Mouse (Mus musculus): ENCODE measurements around the gene Slc9a9. TPM values are rescaled to one million over a fixed set of nuclear protein-coding genes. Genes with fewer than 3 reads are reported as not detected.

The Slc9a9 gene
- polyA plus RNA-seq, 1 experiment from 2014 or later, result 5.1 TPM

DNA sequence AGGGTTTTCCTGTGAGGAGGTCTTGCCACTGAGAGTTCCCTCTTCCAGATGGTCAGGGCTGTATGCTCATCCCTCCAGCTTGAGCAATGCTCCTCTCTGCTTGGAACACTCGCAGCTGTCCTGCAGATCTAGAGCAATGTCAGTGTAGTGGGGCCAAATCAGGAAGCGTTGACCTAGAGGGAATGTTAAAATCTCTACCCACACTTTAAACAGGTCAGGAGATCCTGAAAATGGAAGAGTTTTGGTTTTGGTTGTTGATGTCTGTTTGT lies 36.0 kb downstream of the Slc9a9 start:
- no peaks in the 10 kb centered on the region for H3K4me1 ChIP-seq (replicated peaks)
- H3K9ac ChIP-seq, result no peak overlapping the region
- no peak for ATAC-seq (ENCODE audit: low FRiP score, low read depth)
- WGBS, result 87% methylated on average over 2 of the region's 2 CpGs
- no peak overlapping the region for H3K4me2 ChIP-seq
- no peak overlapping the region for H3K27ac ChIP-seq (replicated peaks)
- H3K27me3 ChIP-seq, result no peaks in the 10 kb centered on the region
- no peaks in the 10 kb centered on the region for H3K9me3 ChIP-seq
- no peaks in the 10 kb centered on the region for H3K36me3 ChIP-seq
- H3K4me3 ChIP-seq, result no peak overlapping the region

GRCm38 (mm10) chr9:94712084-94712483 lies 42.4 kb downstream of the Slc9a9 start:
- H3K9me3 ChIP-seq, result no peaks in the 10 kb centered on the region
- no peaks in the 10 kb centered on the region for H3K36me3 ChIP-seq
- no peak overlapping the region for H3K4me3 ChIP-seq
- H3K4me2 ChIP-seq, result no peak overlapping the region
- ATAC-seq (ENCODE audit: low FRiP score, low read depth), result no peak
- no peaks in the 10 kb centered on the region for H3K4me1 ChIP-seq (replicated peaks)
- H3K9ac ChIP-seq, result no peak overlapping the region
- no peak overlapping the region for H3K27ac ChIP-seq (replicated peaks)
- H3K27me3 ChIP-seq, result no peaks in the 10 kb centered on the region
- whole genome bisulfite sequencing, result 91% methylated on average over 5 of the region's 5 CpGs

DNA sequence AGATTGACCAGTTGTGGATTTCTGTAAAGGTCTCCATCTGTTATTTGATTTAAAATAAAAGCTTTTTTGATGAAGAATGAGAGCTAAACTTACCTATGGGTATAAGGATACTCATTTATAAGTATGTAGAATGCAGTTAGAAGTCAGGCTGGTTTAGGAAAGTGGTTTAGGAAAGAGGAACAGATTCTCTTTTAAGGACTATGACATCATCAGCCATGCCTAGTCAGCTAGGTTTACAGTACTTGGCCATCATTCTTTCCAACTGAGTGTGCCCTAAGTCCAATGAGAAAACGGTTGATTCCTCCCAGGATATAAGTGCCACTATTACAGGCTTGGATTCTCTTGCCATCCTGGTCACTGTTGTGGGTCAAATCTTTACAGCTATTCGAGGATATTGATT lies 47.0 kb downstream of the Slc9a9 start:
- WGBS, result 89% methylated on average over 2 of the region's 2 CpGs
- ATAC-seq (ENCODE audit: low FRiP score, low read depth), result no peak
- H3K27ac ChIP-seq (replicated peaks), result no peak overlapping the region
- H3K36me3 ChIP-seq, result no peaks in the 10 kb centered on the region
- no peak overlapping the region for H3K4me2 ChIP-seq
- H3K4me3 ChIP-seq, result no peak overlapping the region
- H3K27me3 ChIP-seq, result no peaks in the 10 kb centered on the region
- no peak overlapping the region for H3K9ac ChIP-seq
- H3K9me3 ChIP-seq, result no peaks in the 10 kb centered on the region
- no peaks in the 10 kb centered on the region for H3K4me1 ChIP-seq (replicated peaks)

DNA sequence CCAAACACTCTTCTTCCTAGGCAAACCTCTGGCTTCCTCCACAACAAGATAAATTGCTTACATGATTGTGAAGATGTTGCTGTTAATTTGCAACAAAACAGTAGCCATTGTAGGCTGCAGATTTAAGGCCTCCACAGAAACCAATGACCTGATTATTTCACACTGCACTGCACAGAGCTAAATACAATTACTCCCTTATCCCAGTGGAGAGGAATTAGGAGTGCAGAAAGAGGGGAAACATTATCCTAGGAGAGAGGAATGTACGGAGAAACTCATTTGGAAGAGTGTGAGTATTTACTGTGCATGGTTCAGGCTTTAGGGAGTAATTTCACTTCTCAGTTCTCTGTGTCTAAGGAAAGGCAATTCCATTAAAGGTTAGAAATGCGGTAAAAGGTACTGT lies 53.9 kb downstream of the Slc9a9 start:
- H3K4me2 ChIP-seq, result no peak overlapping the region
- no peak overlapping the region for H3K27ac ChIP-seq (replicated peaks)
- no peaks in the 10 kb centered on the region for H3K36me3 ChIP-seq
- no peak overlapping the region for H3K9ac ChIP-seq
- 53% methylated on average over 2 of the region's 2 CpGs for WGBS
- no peaks in the 10 kb centered on the region for H3K4me1 ChIP-seq (replicated peaks)
- H3K9me3 ChIP-seq, result no peaks in the 10 kb centered on the region
- H3K4me3 ChIP-seq, result no peak overlapping the region
- no peaks in the 10 kb centered on the region for H3K27me3 ChIP-seq
- no peak for ATAC-seq (ENCODE audit: low FRiP score, low read depth)

GRCm38 (mm10) chr9:94725121-94725520 lies 55.4 kb downstream of the Slc9a9 start:
- Histone ChIP-seq H3K27me3 (no peaks in the 10 kb centered on the region), H3K9ac (no peak overlapping the region), H3K4me3 (no peak overlapping the region), H3K4me2 (no peak overlapping the region), H3K27ac (replicated peaks) (no peak overlapping the region), H3K9me3 (no peaks in the 10 kb centered on the region), H3K36me3 (no peaks in the 10 kb centered on the region), H3K4me1 (replicated peaks) (no peaks in the 10 kb centered on the region)
- WGBS, result 80% methylated on average over 5 of the region's 5 CpGs
- no peak for ATAC-seq (ENCODE audit: low FRiP score, low read depth)

GRCm38 (mm10) chr9:94727457-94727856 lies 57.7 kb downstream of the Slc9a9 start:
- H3K4me3 ChIP-seq, result no peak overlapping the region
- H3K9me3 ChIP-seq, result no peaks in the 10 kb centered on the region
- 32% methylated on average over 5 of the region's 5 CpGs for WGBS
- no peak for ATAC-seq (ENCODE audit: low FRiP score, low read depth)
- H3K27ac ChIP-seq (replicated peaks), result no peak overlapping the region
- no peak overlapping the region for H3K9ac ChIP-seq
- H3K27me3 ChIP-seq, result no peaks in the 10 kb centered on the region
- no peak overlapping the region for H3K4me2 ChIP-seq
- H3K36me3 ChIP-seq, result no peaks in the 10 kb centered on the region
- H3K4me1 ChIP-seq (replicated peaks), result peaks cover 4% of the 10 kb centered on the region; the same call in 1 of the 2 replicates

GRCm38 (mm10) chr9:94730396-94730795 lies 60.7 kb downstream of the Slc9a9 start:
- H3K9ac ChIP-seq, result no peak overlapping the region
- no peak overlapping the region for H3K4me2 ChIP-seq
- no peaks in the 10 kb centered on the region for H3K36me3 ChIP-seq
- no peaks in the 10 kb centered on the region for H3K27me3 ChIP-seq
- ATAC-seq (ENCODE audit: low FRiP score, low read depth), result no peak
- H3K4me1 ChIP-seq (replicated peaks), result peaks cover 4% of the 10 kb centered on the region; the same call in 1 of the 2 replicates
- H3K4me3 ChIP-seq, result no peak overlapping the region
- 95% methylated on average over 8 of the region's 8 CpGs for WGBS
- H3K9me3 ChIP-seq, result no peaks in the 10 kb centered on the region
- H3K27ac ChIP-seq (replicated peaks), result no peak overlapping the region

DNA sequence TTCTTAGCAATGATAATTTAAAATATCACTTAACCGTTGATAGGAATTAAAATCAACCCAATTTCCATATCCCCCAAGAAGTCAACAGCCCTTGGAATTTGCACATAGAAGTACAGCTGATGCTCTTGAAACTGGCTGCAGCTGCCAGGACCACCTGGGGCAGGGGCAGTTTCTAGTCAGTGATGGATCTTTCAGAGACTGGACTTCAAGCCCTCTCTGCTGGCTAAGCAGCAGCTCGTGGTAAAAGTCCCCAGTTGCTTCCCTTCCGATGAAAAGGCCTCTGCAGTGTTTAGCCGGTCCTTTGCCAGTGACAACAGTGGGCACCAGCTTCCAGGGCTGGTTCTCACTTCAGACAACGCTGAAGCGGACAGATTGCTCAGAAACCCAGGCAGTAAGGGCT lies 62.4 kb downstream of the Slc9a9 start:
- Histone ChIP-seq H3K4me2 (no peak overlapping the region), H3K9me3 (no peaks in the 10 kb centered on the region), H3K4me1 (replicated peaks) (peaks cover 4% of the 10 kb centered on the region; the same call in 1 of the 2 replicates), H3K27me3 (no peaks in the 10 kb centered on the region), H3K27ac (replicated peaks) (no peak overlapping the region), H3K9ac (no peak overlapping the region), H3K4me3 (no peak overlapping the region), H3K36me3 (no peaks in the 10 kb centered on the region)
- WGBS, result 54% methylated on average over 6 of the region's 6 CpGs
- no peak; the same call in 1 of the 2 replicates for ATAC-seq (ENCODE audit: low FRiP score, low read depth)

- Histone ChIP-seq H3K9ac (no peak overlapping the region), H3K27me3 (no peaks in the 10 kb centered on the region), H3K36me3 (no peaks in the 10 kb centered on the region), H3K4me3 (no peak overlapping the region), H3K9me3 (no peaks in the 10 kb centered on the region), H3K27ac (replicated peaks) (no peak overlapping the region), H3K4me1 (replicated peaks) (peaks cover 4% of the 10 kb centered on the region; the same call in 1 of the 2 replicates), H3K4me2 (no peak overlapping the region)
- WGBS, result 72% methylated on average over 8 of the region's 8 CpGs
- peak; percentile 49 for ATAC-seq (ENCODE audit: low FRiP score, low read depth)
These were observed 63.0 kb downstream of the Slc9a9 start for GRCm38 (mm10) chr9:94732599-94733287.

- Histone ChIP-seq H3K27me3 (no peaks in the 10 kb centered on the region), H3K4me2 (no peak overlapping the region), H3K36me3 (no peaks in the 10 kb centered on the region), H3K4me3 (no peak overlapping the region), H3K9ac (no peak overlapping the region), H3K27ac (replicated peaks) (no peak overlapping the region), H3K4me1 (replicated peaks) (peaks cover 4% of the 10 kb centered on the region), H3K9me3 (no peaks in the 10 kb centered on the region)
- ATAC-seq (ENCODE audit: low FRiP score, low read depth), result no peak
- WGBS, result 87% methylated on average over 1 of the region's 1 CpGs
These were observed 64.6 kb downstream of the Slc9a9 start for GRCm38 (mm10) chr9:94734320-94734719.

DNA sequence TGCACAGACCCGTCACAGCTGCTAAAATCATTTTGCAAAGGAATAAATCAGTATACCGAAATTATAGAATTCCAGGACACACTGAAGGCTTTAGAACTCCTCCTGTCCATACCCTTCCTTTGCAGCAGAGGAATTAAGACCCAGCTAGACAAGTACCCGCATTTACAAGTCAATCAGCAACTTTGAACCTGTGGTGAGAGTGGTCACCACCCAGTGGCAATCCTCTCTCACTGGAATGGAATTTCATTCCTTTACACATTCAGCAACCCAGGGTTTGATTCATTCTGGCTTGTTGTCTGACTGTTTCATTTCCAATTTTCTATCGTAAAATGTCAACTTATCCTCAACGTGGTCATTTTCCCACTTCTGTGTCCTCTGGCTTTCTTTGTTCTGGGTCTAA lies 67.5 kb downstream of the Slc9a9 start:
- Histone ChIP-seq H3K9ac (no peak overlapping the region), H3K4me2 (no peak overlapping the region), H3K27ac (replicated peaks) (no peak overlapping the region), H3K36me3 (no peaks in the 10 kb centered on the region), H3K4me1 (replicated peaks) (peaks cover 2% of the 10 kb centered on the region), H3K4me3 (no peak overlapping the region), H3K27me3 (no peaks in the 10 kb centered on the region), H3K9me3 (no peaks in the 10 kb centered on the region)
- no peak for ATAC-seq (ENCODE audit: low FRiP score, low read depth)
- 61% methylated on average over 5 of the region's 5 CpGs for WGBS

- peak; percentile 86 for ATAC-seq (ENCODE audit: low FRiP score, low read depth)
- H3K27me3 ChIP-seq, result no peaks in the 10 kb centered on the region
- H3K4me2 ChIP-seq, result no peak overlapping the region
- no peak overlapping the region for H3K27ac ChIP-seq (replicated peaks)
- no peaks in the 10 kb centered on the region; the same call in 1 of the 2 replicates for H3K4me1 ChIP-seq (replicated peaks)
- no peak overlapping the region for H3K4me3 ChIP-seq
- H3K36me3 ChIP-seq, result no peaks in the 10 kb centered on the region
- H3K9ac ChIP-seq, result no peak overlapping the region
- WGBS, result 42% methylated on average over 6 of the region's 6 CpGs
- no peaks in the 10 kb centered on the region for H3K9me3 ChIP-seq
These were observed 69.1 kb downstream of the Slc9a9 start for GRCm38 (mm10) chr9:94738555-94739427.
